Mouse (Mus musculus): ENCODE results near the gene Ccz1. TPM values are rescaled to one million over a fixed set of nuclear protein-coding genes. Genes with fewer than 3 reads are reported as not detected.
A peak's percentile ranks its signal among the peaks of the same experiment; 100 is the strongest.
"Not testable (repeated sequence)": the region's sequence is repeated elsewhere in the genome, so short reads cannot be mapped to it uniquely, and the experiment has no call there.

The Ccz1 gene
- polyA plus RNA-seq, 1 experiment from 2014 or later, result 57.1 TPM

- Histone ChIP-seq H3K4me2 (replicated peaks; ENCODE audit: low read depth) (no peak overlapping the region), H3K9me3 (ENCODE audit: control insufficient read depth, low read length) (no peaks in the 10 kb centered on the region), H3K4me3 (ENCODE audit: low read depth, low read length) (no peak overlapping the region), H3K27ac (replicated peaks) (no peak overlapping the region), H3K27me3 (ENCODE audit: control insufficient read depth, insufficient read depth, low read length) (no peaks in the 10 kb centered on the region), H3K4me1 (replicated peaks; ENCODE audit: control insufficient read depth, insufficient read depth) (no peaks in the 10 kb centered on the region), H3K9ac (ENCODE audit: low read length) (no peak overlapping the region), H3K36me3 (ENCODE audit: control insufficient read depth, insufficient read depth, low read length) (no peaks in the 10 kb centered on the region)
- ATAC-seq (ENCODE audit: low FRiP score, low TSS enrichment) (no peak), DNase-seq (ENCODE audit: low spot score) (no peak)
- 62% methylated on average over 7 of the region's 7 CpGs for WGBS
- no peak for TF ChIP-seq EP300 (optimal IDR thresholded peaks at IDR 0.05)
- no peak for TF ChIP-seq CTCF (IDR thresholded peaks at IDR 0.05; ENCODE audit: low read depth)
Measured at GRCm38 (mm10) chr5:144034567-144034966, 19.9 kb upstream of the Ccz1 start.

- ATAC-seq (ENCODE audit: low FRiP score, low TSS enrichment) (no peak), DNase-seq (ENCODE audit: low spot score) (no peak)
- no peak overlapping the region for H3K9ac ChIP-seq (ENCODE audit: low read length)
- H3K9me3 ChIP-seq (ENCODE audit: control insufficient read depth, low read length), result no peaks in the 10 kb centered on the region
- no peaks in the 10 kb centered on the region for H3K36me3 ChIP-seq (ENCODE audit: control insufficient read depth, insufficient read depth, low read length)
- TF ChIP-seq EP300 (optimal IDR thresholded peaks at IDR 0.05), result no peak
- TF ChIP-seq CTCF (IDR thresholded peaks at IDR 0.05; ENCODE audit: low read depth), result no peak
- 70% methylated on average over 7 of the region's 7 CpGs for WGBS
- no peaks in the 10 kb centered on the region for H3K27me3 ChIP-seq (ENCODE audit: control insufficient read depth, insufficient read depth, low read length)
- H3K4me3 ChIP-seq (ENCODE audit: low read depth, low read length), result no peak overlapping the region
- H3K27ac ChIP-seq (replicated peaks), result no peak overlapping the region
- H3K4me1 ChIP-seq (replicated peaks; ENCODE audit: control insufficient read depth, insufficient read depth), result no peaks in the 10 kb centered on the region
- no peak overlapping the region for H3K4me2 ChIP-seq (replicated peaks; ENCODE audit: low read depth)
Measured at GRCm38 (mm10) chr5:144032491-144032890, 17.8 kb upstream of the Ccz1 start.

- H3K27me3 ChIP-seq (ENCODE audit: control insufficient read depth, insufficient read depth, low read length), result no peaks in the 10 kb centered on the region
- WGBS, result 66% methylated on average over 11 of the region's 11 CpGs
- H3K4me1 ChIP-seq (replicated peaks; ENCODE audit: control insufficient read depth, insufficient read depth), result no peaks in the 10 kb centered on the region
- no peak within 1 kb of the TSS for H3K27ac ChIP-seq (replicated peaks)
- no peak within 1 kb of the TSS for H3K4me3 ChIP-seq (ENCODE audit: low read depth, low read length)
- H3K9me3 ChIP-seq (ENCODE audit: control insufficient read depth, low read length), result no peaks in the 10 kb centered on the region
- DNase-seq (ENCODE audit: low spot score) (no peak), ATAC-seq (ENCODE audit: low FRiP score, low TSS enrichment) (no peak)
- no peaks in the 10 kb centered on the region for H3K36me3 ChIP-seq (ENCODE audit: control insufficient read depth, insufficient read depth, low read length)
- TF ChIP-seq EP300 (optimal IDR thresholded peaks at IDR 0.05) (no peak), CTCF (IDR thresholded peaks at IDR 0.05; ENCODE audit: low read depth) (no peak)
- no peak within 1 kb of the TSS for H3K4me2 ChIP-seq (replicated peaks; ENCODE audit: low read depth)
- no peak within 1 kb of the TSS for H3K9ac ChIP-seq (ENCODE audit: low read length)
Measured at GRCm38 (mm10) chr5:144026620-144027263, 12.1 kb upstream of the Ccz1 start, which contains the start of gene Ocm. Ocm (minus strand) TSS chr5:144026670.

- peaks cover 8% of the 10 kb centered on the region; the same call in 1 of the 2 replicates for H3K36me3 ChIP-seq (ENCODE audit: control insufficient read depth, insufficient read depth, low read length)
- no peaks in the 10 kb centered on the region for H3K4me1 ChIP-seq (replicated peaks; ENCODE audit: control insufficient read depth, insufficient read depth)
- no peak for ATAC-seq (ENCODE audit: low FRiP score, low TSS enrichment)
- no peak overlapping the region for H3K9ac ChIP-seq (ENCODE audit: low read length)
- WGBS, result 82% methylated on average over 9 of the region's 9 CpGs
- no peak overlapping the region for H3K4me2 ChIP-seq (replicated peaks; ENCODE audit: low read depth)
- no peaks in the 10 kb centered on the region for H3K27me3 ChIP-seq (ENCODE audit: control insufficient read depth, insufficient read depth, low read length)
- DNase-seq (ENCODE audit: low spot score), result no peak
- H3K4me3 ChIP-seq (ENCODE audit: low read depth, low read length), result no peak overlapping the region
- no peak overlapping the region for H3K27ac ChIP-seq (replicated peaks)
- H3K9me3 ChIP-seq (ENCODE audit: control insufficient read depth, low read length), result no peaks in the 10 kb centered on the region
- TF ChIP-seq EP300 (optimal IDR thresholded peaks at IDR 0.05) (no peak), CTCF (IDR thresholded peaks at IDR 0.05; ENCODE audit: low read depth) (no peak)
Measured at GRCm38 (mm10) chr5:144015845-144016244, 1.2 kb upstream of the Ccz1 start.

- Histone ChIP-seq H3K36me3 (ENCODE audit: control insufficient read depth, insufficient read depth, low read length) (peaks cover 13% of the 10 kb centered on the region; the same call in 1 of the 2 replicates), H3K4me3 (ENCODE audit: low read depth, low read length) (peak overlapping the region; percentile 99; the same call in 1 of the 2 replicates), H3K9ac (ENCODE audit: low read length) (no peak overlapping the region), H3K9me3 (ENCODE audit: control insufficient read depth, low read length) (no peaks in the 10 kb centered on the region), H3K27me3 (ENCODE audit: control insufficient read depth, insufficient read depth, low read length) (no peaks in the 10 kb centered on the region), H3K27ac (replicated peaks) (no peak overlapping the region), H3K4me2 (replicated peaks; ENCODE audit: low read depth) (no peak overlapping the region), H3K4me1 (replicated peaks; ENCODE audit: control insufficient read depth, insufficient read depth) (no peaks in the 10 kb centered on the region)
- 58% methylated on average over 3 of the region's 3 CpGs for WGBS
- no peak for DNase-seq (ENCODE audit: low spot score)
- ATAC-seq (ENCODE audit: low FRiP score, low TSS enrichment), result no peak
- TF ChIP-seq CTCF (IDR thresholded peaks at IDR 0.05; ENCODE audit: low read depth) (no peak), EP300 (optimal IDR thresholded peaks at IDR 0.05) (no peak)
Measured at GRCm38 (mm10) chr5:144015312-144015650, 604 bp upstream of the Ccz1 start.

GRCm38 (mm10) chr5:144013366-144014134 lies 1.1 kb downstream of the Ccz1 start:
- not testable (repeated sequence) for H3K9me3 ChIP-seq (ENCODE audit: control insufficient read depth, low read length); H3K27me3 ChIP-seq (ENCODE audit: control insufficient read depth, insufficient read depth, low read length); ATAC-seq (ENCODE audit: low FRiP score, low TSS enrichment); H3K4me1 ChIP-seq (replicated peaks; ENCODE audit: control insufficient read depth, insufficient read depth); H3K27ac ChIP-seq (replicated peaks); H3K9ac ChIP-seq (ENCODE audit: low read length); DNase-seq (ENCODE audit: low spot score)
- Histone ChIP-seq H3K4me2 (replicated peaks; ENCODE audit: low read depth) (peak overlapping the region; percentile 55), H3K36me3 (ENCODE audit: control insufficient read depth, insufficient read depth, low read length) (peaks cover 19% of the 10 kb centered on the region), H3K4me3 (ENCODE audit: low read depth, low read length) (peak overlapping the region; percentile 99)
- 52% methylated on average over 11 of the region's 13 CpGs for WGBS

Measured in stomach, postnatal 0 days (tissue).